Mouse (Mus musculus) forebrain, embryonic 12.5 days (tissue): Measurements from ENCODE around the gene Fgfr1op. TPM values are rescaled to one million over a fixed set of nuclear protein-coding genes. Genes with fewer than 3 reads are reported as not detected.
"Not testable (repeated sequence)": the region's sequence is repeated elsewhere in the genome, so short reads cannot be mapped to it uniquely, and the experiment has no call there.

Source experiments
- ATAC-seq: fragments of 200-750 bp; cut with Nextera tagmentation; 2 replicates; pipeline ENCODE4 v1.8.0; 2017; ENCODE audit warnings: moderate TSS enrichment; ENCODE audit not compliant: low FRiP score
- H3K27ac ChIP-seq: fragments of 300-500 bp; sonication (generic); 2 replicates; pipeline ENCODE4 v1.5.1; 2016; ENCODE audit warnings: mild to moderate bottlenecking
- H3K27me3 ChIP-seq: fragments of 300-500 bp; sonication (generic); 2 replicates; pipeline ENCODE4 v1.6.1; 2016; ENCODE audit warnings: mild to moderate bottlenecking
- H3K36me3 ChIP-seq: fragments of 300-500 bp; sonication (generic); replicated peaks from 2 replicates; pipeline ENCODE4 v1.6.1; 2016; ENCODE audit warnings: mild to moderate bottlenecking
- H3K4me1 ChIP-seq: fragments of 300-500 bp; sonication (generic); 2 replicates; pipeline ENCODE4 v1.6.1; 2016
- H3K4me2 ChIP-seq: fragments of 300-500 bp; sonication (generic); 2 replicates; pipeline ENCODE4 v1.6.1; 2016; ENCODE audit warnings: mild to moderate bottlenecking, moderate library complexity
- H3K4me3 ChIP-seq: fragments of 300-500 bp; sonication (generic); replicated peaks from 2 replicates; pipeline ENCODE4 v1.5.1; 2016; ENCODE audit warnings: mild to moderate bottlenecking
- H3K9ac ChIP-seq: fragments of 300-500 bp; sonication (generic); 2 replicates; pipeline ENCODE4 v1.6.1; 2016; ENCODE audit warnings: mild to moderate bottlenecking
- H3K9me3 ChIP-seq: fragments of 300-500 bp; sonication (generic); 2 replicates; pipeline ENCODE4 v1.6.1; 2016
- WGBS: fragments of 180-500 bp; shearing (Covaris S2); methylation state at CpG from one replicate; pipeline ENCODE4 v1.1.7; 2016; 5-methylcytosine and 5-hydroxymethylcytosine counted together
- polyA plus RNA-seq: library from polyadenylated mRNA; unstranded; fragments of >200 nt; fragmentation: Nextera tagmentation; extraction: Ambion mirVana; gene quantifications from 2 replicates; pipeline ENCODE4 v1.2.1, GENCODE M21; 2016

Fgfr1op gene
- polyA plus RNA-seq, 1 experiment from 2014 or later = 39.6 TPM

- H3K9me3 ChIP-seq = not testable (repeated sequence)
- under 1% methylated on average over 54 of the region's 67 CpGs for WGBS
Observed at GRCm38 (mm10) chr17:8147439-8148316, 17.6 kb upstream of the Fgfr1op start, which contains the start of the genes Gm49673 and Rnaset2a. TSS of gene Gm49673 (minus strand) at chr17:8147788. TSS of gene Rnaset2a (minus strand) at chr17:8148097.

GRCm38 (mm10) chr17:8155010-8155409 lies 10.3 kb upstream of the Fgfr1op start:
- H3K27me3 ChIP-seq, H3K9ac ChIP-seq, H3K9me3 ChIP-seq, H3K27ac ChIP-seq, H3K4me2 ChIP-seq, H3K4me3 ChIP-seq, H3K4me1 ChIP-seq, ATAC-seq, H3K36me3 ChIP-seq: not testable (repeated sequence)
- WGBS = 89% methylated on average over 7 of the region's 7 CpGs

More at GRCm38 (mm10) chr17:8147439-8148316, 17.6 kb upstream of the Fgfr1op start, which contains the start of the genes Gm49673 and Rnaset2a:
- H3K4me2 ChIP-seq = peak within 1 kb of the TSS; percentile 52
- peak within 1 kb of the TSS; percentile 60 for H3K9ac ChIP-seq
- H3K36me3 ChIP-seq, H3K4me1 ChIP-seq, H3K27ac ChIP-seq, H3K27me3 ChIP-seq: not testable (repeated sequence)
- peak; percentile 99 for ATAC-seq
- H3K4me3 ChIP-seq = peak within 1 kb of the TSS; percentile 50

- not testable (repeated sequence) for H3K4me1 ChIP-seq, H3K4me2 ChIP-seq, H3K9ac ChIP-seq, H3K27me3 ChIP-seq, H3K27ac ChIP-seq, H3K4me3 ChIP-seq, H3K9me3 ChIP-seq, ATAC-seq, H3K36me3 ChIP-seq
- WGBS = 100% methylated on average over 1 of the region's 8 CpGs
Observed at GRCm38 (mm10) chr17:8155982-8156381, 9.3 kb upstream of the Fgfr1op start.

GRCm38 (mm10) chr17:8158627-8159026 lies 6.7 kb upstream of the Fgfr1op start:
- no CpG with 5 or more reads among the region's 1 CpGs for WGBS
- not testable (repeated sequence) for H3K9me3 ChIP-seq, H3K27me3 ChIP-seq, ATAC-seq, H3K4me3 ChIP-seq, H3K36me3 ChIP-seq, H3K27ac ChIP-seq, H3K9ac ChIP-seq, H3K4me2 ChIP-seq, H3K4me1 ChIP-seq

- H3K9ac ChIP-seq, H3K36me3 ChIP-seq, H3K4me2 ChIP-seq, H3K27ac ChIP-seq, ATAC-seq, H3K4me1 ChIP-seq, H3K9me3 ChIP-seq, H3K27me3 ChIP-seq, H3K4me3 ChIP-seq: not testable (repeated sequence)
- 33% methylated on average over 2 of the region's 3 CpGs for WGBS
Observed at GRCm38 (mm10) chr17:8160969-8161368, 4.3 kb upstream of the Fgfr1op start.

GRCm38 (mm10) chr17:8165608-8165945 lies 276 bp downstream of the Fgfr1op start:
- H3K36me3 ChIP-seq = peaks cover 15% of the 10 kb centered on the region
- peak overlapping the region; percentile 57 for H3K9ac ChIP-seq
- not testable (repeated sequence) for H3K4me1 ChIP-seq, ATAC-seq, H3K9me3 ChIP-seq, H3K27me3 ChIP-seq
- H3K4me3 ChIP-seq = peak overlapping the region; percentile 53
- 0 out of 2 replicates have a peak overlapping the region, but pooled peaks have one; percentile 56 for H3K27ac ChIP-seq
- WGBS = 2% methylated on average over 31 of the region's 42 CpGs
- H3K4me2 ChIP-seq = peak overlapping the region; percentile 50

GRCm38 (mm10) chr17:8165977-8166376 lies 676 bp downstream of the Fgfr1op start:
- ATAC-seq, H3K4me1 ChIP-seq, H3K27ac ChIP-seq, H3K9me3 ChIP-seq, H3K27me3 ChIP-seq: not testable (repeated sequence)
- peak overlapping the region; percentile 53 for H3K4me3 ChIP-seq
- peaks cover 18% of the 10 kb centered on the region for H3K36me3 ChIP-seq
- H3K9ac ChIP-seq = peak overlapping the region; percentile 57; the same call in 1 of the 2 replicates
- H3K4me2 ChIP-seq = peak overlapping the region; percentile 50
- WGBS = under 1% methylated on average over 11 of the region's 11 CpGs

- H3K27me3 ChIP-seq, H3K4me1 ChIP-seq, ATAC-seq, H3K9ac ChIP-seq, H3K9me3 ChIP-seq, H3K27ac ChIP-seq: not testable (repeated sequence)
- H3K36me3 ChIP-seq = peaks cover 22% of the 10 kb centered on the region
- H3K4me3 ChIP-seq = peak overlapping the region; percentile 53
- peak overlapping the region; percentile 50 for H3K4me2 ChIP-seq
- 41% methylated on average over 2 of the region's 3 CpGs for WGBS
Observed at GRCm38 (mm10) chr17:8166454-8166853, 1.2 kb downstream of the Fgfr1op start.

GRCm38 (mm10) chr17:8167436-8167835 lies 2.1 kb downstream of the Fgfr1op start:
- peaks cover 32% of the 10 kb centered on the region for H3K36me3 ChIP-seq
- WGBS = 95% methylated on average over 7 of the region's 8 CpGs
- H3K4me1 ChIP-seq, H3K9ac ChIP-seq, H3K27ac ChIP-seq, H3K27me3 ChIP-seq, H3K4me3 ChIP-seq, H3K9me3 ChIP-seq, H3K4me2 ChIP-seq, ATAC-seq: not testable (repeated sequence)

GRCm38 (mm10) chr17:8170331-8170730 lies 5.0 kb downstream of the Fgfr1op start:
- peaks cover 57% of the 10 kb centered on the region for H3K36me3 ChIP-seq
- H3K27ac ChIP-seq = no peak overlapping the region
- no peak for ATAC-seq
- no peak overlapping the region for H3K9ac ChIP-seq
- H3K27me3 ChIP-seq = no peaks in the 10 kb centered on the region
- H3K4me3 ChIP-seq = no peak overlapping the region
- H3K4me2 ChIP-seq = no peak overlapping the region
- no peaks in the 10 kb centered on the region for H3K4me1 ChIP-seq
- H3K9me3 ChIP-seq = no peaks in the 10 kb centered on the region
- WGBS = 92% methylated on average over 7 of the region's 7 CpGs

- Histone ChIP-seq H3K27me3 (no peaks in the 10 kb centered on the region), H3K4me2 (no peak overlapping the region), H3K9me3 (no peaks in the 10 kb centered on the region), H3K27ac (no peak overlapping the region), H3K9ac (no peak overlapping the region), H3K36me3 (peaks cover 65% of the 10 kb centered on the region), H3K4me1 (no peaks in the 10 kb centered on the region), H3K4me3 (no peak overlapping the region)
- WGBS = 83% methylated on average over 4 of the region's 4 CpGs
- ATAC-seq = no peak
Observed at GRCm38 (mm10) chr17:8171081-8171480, 5.8 kb downstream of the Fgfr1op start.

GRCm38 (mm10) chr17:8177090-8177489 lies 11.8 kb downstream of the Fgfr1op start:
- peaks cover 71% of the 10 kb centered on the region for H3K36me3 ChIP-seq
- 60% methylated on average over 5 of the region's 5 CpGs for WGBS
- 0 out of 2 replicates have a peak, but pooled peaks have one; percentile 23 for ATAC-seq

GRCm38 (mm10) chr17:8183815-8184214 lies 18.5 kb downstream of the Fgfr1op start:
- H3K9me3 ChIP-seq = no peaks in the 10 kb centered on the region
- H3K9ac ChIP-seq = no peak overlapping the region
- 89% methylated on average over 5 of the region's 5 CpGs for WGBS
- no peak overlapping the region for H3K4me3 ChIP-seq
- no peak overlapping the region for H3K27ac ChIP-seq
- peaks cover 72% of the 10 kb centered on the region for H3K36me3 ChIP-seq
- H3K4me1 ChIP-seq = no peaks in the 10 kb centered on the region
- no peak for ATAC-seq
- no peak overlapping the region for H3K4me2 ChIP-seq
- H3K27me3 ChIP-seq = no peaks in the 10 kb centered on the region

More at GRCm38 (mm10) chr17:8177090-8177489, 11.8 kb downstream of the Fgfr1op start:
- H3K27me3 ChIP-seq = no peaks in the 10 kb centered on the region
- H3K27ac ChIP-seq = peak overlapping the region; percentile 60; the same call in 1 of the 2 replicates
- no peak overlapping the region for H3K4me3 ChIP-seq
- H3K4me2 ChIP-seq = no peak overlapping the region
- H3K9me3 ChIP-seq = no peaks in the 10 kb centered on the region
- H3K9ac ChIP-seq = no peak overlapping the region
- H3K4me1 ChIP-seq = peaks cover 8% of the 10 kb centered on the region
